Mouse (Mus musculus) kidney, embryonic 15.5 days (tissue): ENCODE data around the gene Dlg4. TPM values are rescaled to one million over a fixed set of nuclear protein-coding genes. Genes with fewer than 3 reads are reported as not detected.

Source experiments
- ATAC-seq: fragments of 200-750 bp; cut with Nextera tagmentation; replicated peaks from 2 replicates; pipeline ENCODE4 v1.8.0; 2017; ENCODE audit warnings: moderate TSS enrichment; ENCODE audit not compliant: low FRiP score
- H3K27ac ChIP-seq: fragments of 300-500 bp; sonication (generic); 2 replicates; pipeline ENCODE4 v1.5.1; 2015; ENCODE audit warnings: mild to moderate bottlenecking, inconsistent platforms
- H3K27me3 ChIP-seq: fragments of 300-500 bp; sonication (generic); 2 replicates; pipeline ENCODE4 v1.6.1; 2015; ENCODE audit warnings: inconsistent platforms
- H3K36me3 ChIP-seq: fragments of 300-500 bp; sonication (generic); 2 replicates; pipeline ENCODE4 v1.6.1; 2015; ENCODE audit warnings: inconsistent platforms
- H3K4me1 ChIP-seq: fragments of 300-500 bp; sonication (generic); 2 replicates; pipeline ENCODE4 v1.6.1; 2015; ENCODE audit warnings: inconsistent platforms
- H3K4me2 ChIP-seq: fragments of 300-500 bp; sonication (generic); 2 replicates; pipeline ENCODE4 v1.6.1; 2015; ENCODE audit warnings: moderate library complexity, mild to moderate bottlenecking, inconsistent platforms
- H3K4me3 ChIP-seq: fragments of 300-500 bp; sonication (generic); replicated peaks from 2 replicates; pipeline ENCODE4 v1.5.1; 2015; ENCODE audit warnings: mild to moderate bottlenecking, inconsistent platforms
- H3K9ac ChIP-seq: fragments of 300-500 bp; sonication (generic); 2 replicates; pipeline ENCODE4 v1.6.1; 2015; ENCODE audit warnings: mild to moderate bottlenecking, inconsistent platforms
- H3K9me3 ChIP-seq: fragments of 300-500 bp; sonication (generic); replicated peaks from 2 replicates; pipeline ENCODE4 v1.6.1; 2016; ENCODE audit warnings: inconsistent platforms
- WGBS: fragments of 180-500 bp; shearing (Covaris S2); methylation state at CpG from one replicate; pipeline ENCODE4 v1.1.7; 2015; ENCODE audit warnings: mixed read lengths; 5-methylcytosine and 5-hydroxymethylcytosine counted together
- polyA plus RNA-seq: library from polyadenylated mRNA; unstranded; fragments of >200 nt; fragmentation: Nextera tagmentation; extraction: Ambion mirVana; gene quantifications from 2 replicates; pipeline ENCODE4 v1.2.1, GENCODE M21; 2015

The Dlg4 gene
- polyA plus RNA-seq, 1 experiment from 2014 or later, result 15.2 TPM

GRCm38 (mm10) chr11:69984431-69984830 lies 32.3 kb upstream of the Dlg4 start:
- 89% methylated on average over 8 of the region's 8 CpGs for WGBS

GRCm38 (mm10) chr11:69989949-69990348 lies 26.8 kb upstream of the Dlg4 start:
- peaks cover 74% of the 10 kb centered on the region for H3K36me3 ChIP-seq
- peak overlapping the region; percentile 95 for H3K27ac ChIP-seq
- 87% methylated on average over 8 of the region's 8 CpGs for WGBS
- H3K4me2 ChIP-seq, result no peak overlapping the region
- no peak for ATAC-seq
- no peaks in the 10 kb centered on the region for H3K9me3 ChIP-seq
- H3K9ac ChIP-seq, result peak overlapping the region; percentile 64; the same call in 1 of the 2 replicates
- no peaks in the 10 kb centered on the region for H3K27me3 ChIP-seq
- no peak overlapping the region; the same call in 1 of the 2 replicates for H3K4me3 ChIP-seq
- peaks cover 24% of the 10 kb centered on the region for H3K4me1 ChIP-seq

More at GRCm38 (mm10) chr11:69984431-69984830, 32.3 kb upstream of the Dlg4 start:
- no peak for ATAC-seq
- Histone ChIP-seq H3K4me3 (no peak overlapping the region), H3K27ac (no peak overlapping the region), H3K4me2 (no peak overlapping the region), H3K9me3 (no peaks in the 10 kb centered on the region), H3K4me1 (peaks cover 24% of the 10 kb centered on the region), H3K27me3 (no peaks in the 10 kb centered on the region), H3K36me3 (peaks cover 60% of the 10 kb centered on the region), H3K9ac (no peak overlapping the region)

GRCm38 (mm10) chr11:69990850-69991691 lies 25.7 kb upstream of the Dlg4 start, which contains the start of gene Gabarap:
Gabarap (plus strand) TSS chr11:69991143.
- Histone ChIP-seq H3K9me3 (no peaks in the 10 kb centered on the region), H3K4me1 (peaks cover 24% of the 10 kb centered on the region), H3K4me3 (peak within 1 kb of the TSS; percentile 59), H3K9ac (peak within 1 kb of the TSS; percentile 64), H3K27me3 (no peaks in the 10 kb centered on the region), H3K4me2 (peak within 1 kb of the TSS; percentile 66), H3K36me3 (peaks cover 63% of the 10 kb centered on the region), H3K27ac (peak within 1 kb of the TSS; percentile 95)
- WGBS, result under 1% methylated on average over 40 of the region's 40 CpGs
- peak; percentile 78 for ATAC-seq

- no peaks in the 10 kb centered on the region for H3K27me3 ChIP-seq
- peak overlapping the region; percentile 66 for H3K4me2 ChIP-seq
- peak overlapping the region; percentile 59 for H3K4me3 ChIP-seq
- H3K9me3 ChIP-seq, result no peaks in the 10 kb centered on the region
- 0 out of 2 replicates have a peak, but pooled peaks have one; percentile 3 for ATAC-seq
- H3K9ac ChIP-seq, result peak overlapping the region; percentile 64
- under 1% methylated on average over 15 of the region's 15 CpGs for WGBS
- peak overlapping the region; percentile 95 for H3K27ac ChIP-seq
- H3K4me1 ChIP-seq, result peaks cover 24% of the 10 kb centered on the region
- peaks cover 57% of the 10 kb centered on the region for H3K36me3 ChIP-seq
Measured at GRCm38 (mm10) chr11:69991711-69992110, 25.0 kb upstream of the Dlg4 start.

- H3K4me1 ChIP-seq, result peaks cover 26% of the 10 kb centered on the region
- H3K27me3 ChIP-seq, result no peaks in the 10 kb centered on the region
- H3K27ac ChIP-seq, result no peak overlapping the region
- H3K4me2 ChIP-seq, result peak overlapping the region; percentile 66
- ATAC-seq, result no peak
- no peaks in the 10 kb centered on the region for H3K9me3 ChIP-seq
- H3K4me3 ChIP-seq, result peak overlapping the region; percentile 59
- H3K9ac ChIP-seq, result peak overlapping the region; percentile 64
- H3K36me3 ChIP-seq, result peaks cover 50% of the 10 kb centered on the region
- 77% methylated on average over 10 of the region's 10 CpGs for WGBS
Measured at GRCm38 (mm10) chr11:69992396-69992795, 24.3 kb upstream of the Dlg4 start.

- Histone ChIP-seq H3K4me1 (peaks cover 31% of the 10 kb centered on the region), H3K27ac (no peak overlapping the region), H3K9me3 (no peaks in the 10 kb centered on the region), H3K4me2 (peak overlapping the region; percentile 66), H3K4me3 (peak overlapping the region; percentile 59), H3K9ac (peak overlapping the region; percentile 64; the same call in 1 of the 2 replicates), H3K27me3 (no peaks in the 10 kb centered on the region), H3K36me3 (peaks cover 48% of the 10 kb centered on the region)
- WGBS, result 86% methylated on average over 3 of the region's 3 CpGs
- no peak for ATAC-seq
Measured at GRCm38 (mm10) chr11:69992932-69993331, 23.8 kb upstream of the Dlg4 start.

- peak overlapping the region; percentile 1; the same call in 1 of the 2 replicates for H3K4me3 ChIP-seq
Measured at GRCm38 (mm10) chr11:69994401-69995090, 22.2 kb upstream of the Dlg4 start.

GRCm38 (mm10) chr11:69995391-69995960 lies 21.3 kb upstream of the Dlg4 start, which contains the start of gene Phf23:
Phf23 (plus strand) TSS chr11:69995777.
- Histone ChIP-seq H3K4me2 (peak within 1 kb of the TSS; percentile 59), H3K4me3 (peak within 1 kb of the TSS; percentile 85), H3K27ac (peak within 1 kb of the TSS; percentile 99), H3K4me1 (peaks cover 46% of the 10 kb centered on the region), H3K9ac (peak within 1 kb of the TSS; percentile 95), H3K27me3 (no peaks in the 10 kb centered on the region), H3K9me3 (no peaks in the 10 kb centered on the region), H3K36me3 (peaks cover 45% of the 10 kb centered on the region)
- ATAC-seq, result peak; percentile 81
- under 1% methylated on average over 36 of the region's 36 CpGs for WGBS

More at GRCm38 (mm10) chr11:69994401-69995090, 22.2 kb upstream of the Dlg4 start:
- Histone ChIP-seq H3K9me3 (no peaks in the 10 kb centered on the region), H3K27me3 (no peaks in the 10 kb centered on the region), H3K4me1 (peaks cover 46% of the 10 kb centered on the region), H3K27ac (no peak overlapping the region), H3K4me2 (peak overlapping the region; percentile 59; the same call in 1 of the 2 replicates), H3K9ac (no peak overlapping the region), H3K36me3 (peaks cover 48% of the 10 kb centered on the region)
- WGBS, result 83% methylated on average over 11 of the region's 11 CpGs
- no peak for ATAC-seq

- WGBS, result under 1% methylated on average over 65 of the region's 66 CpGs
- Histone ChIP-seq H3K4me3 (peak overlapping the region; percentile 85), H3K36me3 (peaks cover 44% of the 10 kb centered on the region), H3K27me3 (no peaks in the 10 kb centered on the region), H3K9ac (peak overlapping the region; percentile 95), H3K4me1 (peaks cover 47% of the 10 kb centered on the region), H3K9me3 (no peaks in the 10 kb centered on the region), H3K4me2 (peak overlapping the region; percentile 59), H3K27ac (peak overlapping the region; percentile 99)
- ATAC-seq, result peak; percentile 8
Measured at GRCm38 (mm10) chr11:69996161-69997061, 20.3 kb upstream of the Dlg4 start.

GRCm38 (mm10) chr11:69997070-69997509 lies 19.7 kb upstream of the Dlg4 start:
- Histone ChIP-seq H3K36me3 (peaks cover 44% of the 10 kb centered on the region), H3K9me3 (no peaks in the 10 kb centered on the region), H3K27ac (peak overlapping the region; percentile 99), H3K9ac (peak overlapping the region; percentile 95), H3K4me1 (peaks cover 54% of the 10 kb centered on the region), H3K27me3 (no peaks in the 10 kb centered on the region), H3K4me3 (peak overlapping the region; percentile 85), H3K4me2 (peak overlapping the region; percentile 59)
- WGBS, result under 1% methylated on average over 41 of the region's 44 CpGs
- ATAC-seq, result peak; percentile 72
